Mouse (Mus musculus): Measurements from ENCODE around the gene Rab6a.

Gene Rab6a

GRCm38 (mm10) chr7:100616121-100616857, 9.1 kb downstream of the Rab6a start:
- intact Hi-C loops (cut with DNase I): no loop called here

- intact Hi-C loops (cut with DNase I): no loop called here
Observed at GRCm38 (mm10) chr7:100622277-100622676, 15.1 kb downstream of the Rab6a start.

- intact Hi-C loops (cut with DNase I): no loop called here
Observed at GRCm38 (mm10) chr7:100624538-100624937, 17.3 kb downstream of the Rab6a start.

- intact Hi-C loops (cut with DNase I): loop anchor here (5.0 kb wide), 1 partner anchor 115 kb away; no protein-coding TSS in a partner anchor
Observed at GRCm38 (mm10) chr7:100637657-100638056, 30.4 kb downstream of the Rab6a start.

GRCm38 (mm10) chr7:100642413-100642812, 35.2 kb downstream of the Rab6a start:
- intact Hi-C loops (cut with DNase I): no loop called here

- intact Hi-C loops (cut with DNase I): no loop called here
Observed at GRCm38 (mm10) chr7:100645147-100645546, 37.9 kb downstream of the Rab6a start.

- intact Hi-C loops (cut with DNase I): no loop called here
Observed at GRCm38 (mm10) chr7:100649095-100649494, 41.9 kb downstream of the Rab6a start.

GRCm38 (mm10) chr7:100649826-100650225, 42.6 kb downstream of the Rab6a start:
- intact Hi-C loops (cut with DNase I): no loop called here

GRCm38 (mm10) chr7:100650421-100650820, 43.2 kb downstream of the Rab6a start:
- intact Hi-C loops (cut with DNase I): no loop called here

GRCm38 (mm10) chr7:100651011-100651410, 43.8 kb downstream of the Rab6a start:
- intact Hi-C loops (cut with DNase I): no loop called here

GRCm38 (mm10) chr7:100653480-100654266, 46.5 kb downstream of the Rab6a start:
- intact Hi-C loops (cut with DNase I): no loop called here

GRCm38 (mm10) chr7:100654441-100654840, 47.2 kb downstream of the Rab6a start:
- intact Hi-C loops (cut with DNase I): no loop called here

- intact Hi-C loops (cut with DNase I): no loop called here
Observed at GRCm38 (mm10) chr7:100656739-100657138, 49.5 kb downstream of the Rab6a start.

GRCm38 (mm10) chr7:100658093-100658578, 50.9 kb downstream of the Rab6a start:
- intact Hi-C loops (cut with DNase I): no loop called here

GRCm38 (mm10) chr7:100661264-100661663, 54.1 kb downstream of the Rab6a start:
- intact Hi-C loops (cut with DNase I): no loop called here

GRCm38 (mm10) chr7:100662231-100662630, 55.0 kb downstream of the Rab6a start, which contains the start of gene Plekhb1:
Gene Plekhb1 (minus strand): TSS chr7:100662414.
- intact Hi-C loops (cut with DNase I): no loop called here

- intact Hi-C loops (cut with DNase I): loop anchor here (1.0 kb wide), 1 partner anchor 142 kb away; no protein-coding TSS in a partner anchor
Observed at GRCm38 (mm10) chr7:100663190-100663589, 56.0 kb downstream of the Rab6a start.

GRCm38 (mm10) chr7:100663729-100664304, 56.6 kb downstream of the Rab6a start:
- intact Hi-C loops (cut with DNase I): loop anchor here (1.0 kb wide), 1 partner anchor 143 kb away; no protein-coding TSS in a partner anchor

GRCm38 (mm10) chr7:100670646-100671045, 63.4 kb downstream of the Rab6a start:
- intact Hi-C loops (cut with DNase I): no loop called here

- intact Hi-C loops (cut with DNase I): no loop called here
Observed at GRCm38 (mm10) chr7:100673452-100673851, 66.2 kb downstream of the Rab6a start.

GRCm38 (mm10) chr7:100674941-100675340, 67.7 kb downstream of the Rab6a start:
- intact Hi-C loops (cut with DNase I): no loop called here

GRCm38 (mm10) chr7:100678052-100678451, 70.8 kb downstream of the Rab6a start:
- intact Hi-C loops (cut with DNase I): no loop called here

Data from adrenal gland (tissue).